Mouse (Mus musculus): ENCODE data around the gene Rnf212. TPM values are rescaled to one million over a fixed set of nuclear protein-coding genes. Genes with fewer than 3 reads are reported as not detected.

Gene Rnf212
- polyA plus RNA-seq, 2 experiments from 2014 or later, result not detected

GRCm38 (mm10) chr5:108711968-108712367, 62.8 kb downstream of the Rnf212 start:
- ATAC-seq, result no peak

GRCm38 (mm10) chr5:108708981-108709731, 65.6 kb downstream of the Rnf212 start:
- ATAC-seq, result no peak

- no peak for ATAC-seq
These were observed 66.4 kb downstream of the Rnf212 start for GRCm38 (mm10) chr5:108708419-108708818.

GRCm38 (mm10) chr5:108707758-108708157, 67.0 kb downstream of the Rnf212 start:
- no peak for ATAC-seq

- no peak for ATAC-seq
These were observed 70.8 kb downstream of the Rnf212 start for GRCm38 (mm10) chr5:108703754-108704626.

- ATAC-seq, result no peak
These were observed 73.3 kb downstream of the Rnf212 start for GRCm38 (mm10) chr5:108701341-108702021.

- no peak for ATAC-seq
These were observed 74.4 kb downstream of the Rnf212 start for GRCm38 (mm10) chr5:108700346-108700745.

GRCm38 (mm10) chr5:108697341-108697753, 77.4 kb downstream of the Rnf212 start:
- no peak for ATAC-seq

- no peak for ATAC-seq
These were observed 78.2 kb downstream of the Rnf212 start for GRCm38 (mm10) chr5:108696542-108696941.

- no peak for ATAC-seq
These were observed 78.9 kb downstream of the Rnf212 start for GRCm38 (mm10) chr5:108695861-108696260.

- ATAC-seq, result no peak
These were observed 80.2 kb downstream of the Rnf212 start for GRCm38 (mm10) chr5:108694352-108695261.

GRCm38 (mm10) chr5:108693872-108694288, 80.9 kb downstream of the Rnf212 start:
- ATAC-seq, result peak; percentile 92

- peak; percentile 48 for ATAC-seq
These were observed 82.5 kb downstream of the Rnf212 start, which contains the start of gene Fgfrl1 for GRCm38 (mm10) chr5:108692271-108692670. Gene Fgfrl1, plus strand, starts transcription at chr5:108692382.

- ATAC-seq, result no peak
These were observed 83.6 kb downstream of the Rnf212 start for GRCm38 (mm10) chr5:108691152-108691551.

- no peak for ATAC-seq
These were observed 85.7 kb downstream of the Rnf212 start for GRCm38 (mm10) chr5:108689091-108689490.

- no peak for ATAC-seq
These were observed 93.9 kb downstream of the Rnf212 start for GRCm38 (mm10) chr5:108680871-108681270.

- ATAC-seq, result no peak
These were observed 94.9 kb downstream of the Rnf212 start for GRCm38 (mm10) chr5:108679909-108680308.
